Comparison of ENCODE assay signal across 12 mouse cellular contexts in genomic region chr11:32619866-32620456, GRCm38 (mm10). TPM values are rescaled to one million over a fixed set of nuclear protein-coding genes. Genes with fewer than 3 reads are reported as not detected.
A peak's percentile ranks its signal among the peaks of the same experiment; 100 is the strongest.
DNase-seq lines count a peak whose midpoint lies in the region; ATAC-seq lines count a peak whose summit lies in the region.
"Had no signal": no experiment of that assay in that cellular context is flagged by ENCODE, and none has a peak within 500 bp of the region (broad histone marks: within the 10 kb centered on the region; RNA-seq: fewer than 3 reads in every experiment).

No protein-coding gene starts in this region.

- H3K36me3 ChIP-seq in heart, embryonic 14.5 days (ENCODE audit: control insufficient read depth, insufficient read depth, low read length), result peaks cover 3% of the 10 kb centered on the region; the same call in 1 of the 2 replicates
- H3K36me3 ChIP-seq in lung, embryonic 16.5 days (ENCODE audit: control insufficient read depth, insufficient read depth, low read length), result no peaks in the 10 kb centered on the region
- H3K36me3 ChIP-seq in neural tube, embryonic 15.5 days, result no peaks in the 10 kb centered on the region
- H3K36me3 ChIP-seq: hindbrain, embryonic 15.5 days; midbrain, embryonic 12.5 days had no signal

- peaks cover 17 to 25% of the 10 kb centered on the region in 2 experiments for H3K4me1 ChIP-seq in heart, embryonic 14.5 days (ENCODE audit: control insufficient read depth in 2 of 2, insufficient read depth in 2 of 2, low read length in 2 of 2)
- H3K4me1 ChIP-seq in lung, embryonic 16.5 days (replicated peaks; ENCODE audit: control insufficient read depth, insufficient read depth, low read length), result peaks cover 16% of the 10 kb centered on the region
- peaks cover 20% of the 10 kb centered on the region for H3K4me1 ChIP-seq in neural tube, embryonic 15.5 days

- no peak overlapping the region for H3K4me3 ChIP-seq in heart, embryonic 14.5 days (ENCODE audit: control insufficient read depth in 1 of 2, insufficient read depth in 1 of 2, low read depth in 1 of 2, low read length in 2 of 2)
- no peak overlapping the region for H3K4me3 ChIP-seq in lung, embryonic 16.5 days (ENCODE audit: low read length)
- no peak overlapping the region for H3K4me3 ChIP-seq in neural tube, embryonic 15.5 days (replicated peaks)
- H3K4me3 ChIP-seq: hindbrain, embryonic 15.5 days; midbrain, embryonic 12.5 days; neural tube, embryonic 12.5 days had no signal

- intact Hi-C loops in heart, postnatal 25 days (cut with DNase I), result loop anchor here (5.0 to 10.0 kb wide), 2 partner anchors 335 to 527 kb away; partner anchors contain the start of gene Fgf18

- H3K9me3 ChIP-seq in heart, embryonic 14.5 days (ENCODE audit: control insufficient read depth, low read length), result no peaks in the 10 kb centered on the region
- no peaks in the 10 kb centered on the region for H3K9me3 ChIP-seq in lung, embryonic 16.5 days (ENCODE audit: control insufficient read depth, low read length)
- H3K9me3 ChIP-seq in neural tube, embryonic 15.5 days (replicated peaks), result no peaks in the 10 kb centered on the region
- H3K9me3 ChIP-seq: hindbrain, embryonic 15.5 days; midbrain, embryonic 12.5 days; neural tube, embryonic 12.5 days had no signal

- H3K27ac ChIP-seq in heart, embryonic 14.5 days (replicated peaks in 1 of 2; ENCODE audit: control insufficient read depth in 1 of 2, insufficient read depth in 1 of 2, low read depth in 2 of 2, low read length in 2 of 2), result peak overlapping the region; percentile 75 to 83
- peak overlapping the region; percentile 45; the same call in 1 of the 2 replicates for H3K27ac ChIP-seq in lung, embryonic 16.5 days (ENCODE audit: low read length)
- H3K27ac ChIP-seq in neural tube, embryonic 15.5 days (replicated peaks), result no peak overlapping the region; the same call in 1 of the 2 replicates
- H3K27ac ChIP-seq: hindbrain, embryonic 15.5 days; liver, embryonic 14.5 days; neural tube, embryonic 12.5 days had no signal

- no peak overlapping the region; the same call in 1 of the 2 replicates for H3K9ac ChIP-seq in heart, embryonic 14.5 days (ENCODE audit: low read length)
- no peak overlapping the region for H3K9ac ChIP-seq in lung, embryonic 16.5 days (ENCODE audit: low read length)
- H3K9ac ChIP-seq in neural tube, embryonic 15.5 days (replicated peaks), result no peak overlapping the region
- H3K9ac ChIP-seq: hindbrain, embryonic 15.5 days; liver, embryonic 14.5 days; midbrain, embryonic 12.5 days; neural tube, embryonic 12.5 days had no signal

- H3K4me2 ChIP-seq in heart, embryonic 14.5 days (ENCODE audit: low read length), result no peak overlapping the region
- no peak overlapping the region for H3K4me2 ChIP-seq in lung, embryonic 16.5 days (ENCODE audit: low read depth, low read length)
- no peak overlapping the region for H3K4me2 ChIP-seq in neural tube, embryonic 15.5 days
- H3K4me2 ChIP-seq: hindbrain, embryonic 15.5 days; midbrain, embryonic 12.5 days; neural tube, embryonic 12.5 days had no signal

- H3K27me3 ChIP-seq in heart, embryonic 14.5 days (ENCODE audit: control insufficient read depth, insufficient read depth, low read length), result no peaks in the 10 kb centered on the region
- H3K27me3 ChIP-seq in lung, embryonic 16.5 days (ENCODE audit: control insufficient read depth, insufficient read depth, low read depth, low read length), result no peaks in the 10 kb centered on the region
- H3K27me3 ChIP-seq in neural tube, embryonic 15.5 days (replicated peaks), result no peaks in the 10 kb centered on the region
- H3K27me3 ChIP-seq: hindbrain, embryonic 15.5 days; midbrain, embryonic 12.5 days; neural tube, embryonic 12.5 days had no signal

- DNase-seq in heart, postnatal 25 days (ENCODE audit: low spot score), result no peak
- DNase-seq in lung, postnatal 14 days, result no peak
- no peak for DNase-seq in embryo, embryonic 9.5 days (ENCODE audit: extremely low spot score)
- DNase-seq in cerebellum, postnatal 25 days, result no peak

- no peak for ATAC-seq in heart, embryonic 14.5 days (ENCODE audit: insufficient number of reproducible peaks, insufficient read depth, low FRiP score, low read depth)
- ATAC-seq in lung, embryonic 16.5 days (ENCODE audit: low read depth), result no peak
- ATAC-seq in granulocyte monocyte progenitor cell, adult 5-6 weeks (replicated peaks; ENCODE audit: poor library complexity, severe bottlenecking), result peak; percentile 71
- peak; percentile 12; the same call in 1 of the 2 replicates for ATAC-seq in neural tube, embryonic 15.5 days (ENCODE audit: low FRiP score)

- 74% methylated on average over 6 of the region's 6 CpGs for WGBS in heart, embryonic 14.5 days
- WGBS in lung, embryonic 16.5 days, result 71% methylated on average over 6 of the region's 6 CpGs
- WGBS in neural tube, embryonic 15.5 days, result 65% methylated on average over 6 of the region's 6 CpGs

RNA-seq across cellular contexts. Expression of gene Fbxw11, which starts 22.6 kb away (rescaled TPM):
- polyA plus RNA-seq in heart, embryonic 14.5 days (2014; fragmentation: Nextera tagmentation; extraction: Ambion mirVana), result 63.1 and 63.4 TPM in 2 replicates
- 10 to 100 TPM; 50.1 to 51.0 TPM for total RNA-seq in heart, postnatal 25 days (2021)
- 74.1 and 80.5 TPM in 2 replicates for polyA plus RNA-seq in lung, embryonic 16.5 days (2015; fragmentation: Nextera tagmentation; extraction: Ambion mirVana)
- 35.4 and 46.8 TPM in 2 replicates for total RNA-seq in granulocyte monocyte progenitor cell, adult 5-6 weeks (2014; fragmentation: Nextera tagmentation)
- total RNA-seq in granulocyte monocyte progenitor cell, adult 5-6 weeks (2017), result 60.4 and 62.0 TPM in 2 replicates
- polyA plus RNA-seq in neural tube, embryonic 15.5 days (2015; fragmentation: Nextera tagmentation; extraction: Ambion mirVana), result 107 and 110 TPM in 2 replicates

Comparison
In these comparisons a context has a peak if more than half of its experiments do, and no peak if none do; other contexts are left out.
1. ATAC-seq: peak in granulocyte monocyte progenitor cell, adult 5-6 weeks (single experiment) and neural tube, embryonic 15.5 days (single experiment); none in heart, embryonic 14.5 days (single experiment) and lung, embryonic 16.5 days (single experiment).